Mouse (Mus musculus): ENCODE results near the gene Macrod1. TPM values are rescaled to one million over a fixed set of nuclear protein-coding genes. Genes with fewer than 3 reads are reported as not detected.

Gene Macrod1
- total RNA-seq, 2 experiments from 2014 or later = 16.4 to 22.0 TPM

DNA sequence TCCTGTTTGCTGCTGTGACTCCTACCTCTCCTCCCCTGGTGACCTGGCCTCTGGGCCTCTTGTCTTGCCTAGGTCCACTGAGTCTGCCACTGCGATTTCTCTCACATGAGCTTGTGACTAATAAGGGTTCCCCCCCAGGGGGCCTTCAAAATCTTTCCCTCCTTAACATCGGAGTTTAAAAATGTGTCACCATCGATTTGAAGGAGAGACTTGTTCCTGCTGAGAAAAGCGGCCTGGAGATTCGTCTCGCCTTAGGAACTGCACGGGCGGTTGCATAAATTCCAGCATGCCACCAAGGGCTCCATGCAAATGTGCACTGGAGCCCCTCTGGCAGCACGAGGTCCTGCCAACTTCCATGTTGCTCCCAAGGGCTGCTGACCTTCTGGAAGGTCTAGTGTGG is 21.1 kb downstream of the Macrod1 start:
- DNase-seq (ENCODE audit: extremely low spot score in 1 of 2, low spot score in 1 of 2) = no peak

- DNase-seq (ENCODE audit: extremely low spot score in 1 of 2, low spot score in 1 of 2) = no peak
Measured at GRCm38 (mm10) chr19:7078271-7078670, 21.7 kb downstream of the Macrod1 start.

GRCm38 (mm10) chr19:7081516-7082266 is 25.1 kb downstream of the Macrod1 start:
- DNase-seq (ENCODE audit: extremely low spot score in 1 of 2, low spot score in 1 of 2) = no peak

GRCm38 (mm10) chr19:7083035-7083794 is 26.6 kb downstream of the Macrod1 start:
- DNase-seq (ENCODE audit: extremely low spot score in 1 of 2, low spot score in 1 of 2) = no peak

DNA sequence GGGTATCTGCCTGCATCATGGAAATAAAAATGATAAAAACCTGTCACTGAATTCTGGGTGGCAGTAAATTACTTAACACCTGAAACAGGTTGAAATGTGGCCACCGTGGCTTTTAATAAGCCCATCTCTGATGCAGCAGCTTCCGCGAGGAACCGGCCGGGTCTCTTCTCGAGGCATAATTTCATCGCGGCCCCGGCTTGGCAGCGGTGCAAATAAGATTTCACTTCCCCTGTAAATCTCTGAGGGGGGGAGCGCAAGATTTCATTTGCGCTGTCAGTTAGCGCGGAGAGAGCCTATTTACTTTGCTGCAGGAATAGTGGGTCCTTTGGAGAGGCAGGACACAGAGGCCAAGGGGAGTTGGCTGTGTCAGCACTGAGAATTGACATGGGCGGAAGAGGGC is 28.1 kb downstream of the Macrod1 start:
- DNase-seq (ENCODE audit: extremely low spot score in 1 of 2, low spot score in 1 of 2) = no peak

- no peak for DNase-seq (ENCODE audit: extremely low spot score in 1 of 2, low spot score in 1 of 2)
Measured at GRCm38 (mm10) chr19:7088558-7088957, 31.9 kb downstream of the Macrod1 start.

DNA sequence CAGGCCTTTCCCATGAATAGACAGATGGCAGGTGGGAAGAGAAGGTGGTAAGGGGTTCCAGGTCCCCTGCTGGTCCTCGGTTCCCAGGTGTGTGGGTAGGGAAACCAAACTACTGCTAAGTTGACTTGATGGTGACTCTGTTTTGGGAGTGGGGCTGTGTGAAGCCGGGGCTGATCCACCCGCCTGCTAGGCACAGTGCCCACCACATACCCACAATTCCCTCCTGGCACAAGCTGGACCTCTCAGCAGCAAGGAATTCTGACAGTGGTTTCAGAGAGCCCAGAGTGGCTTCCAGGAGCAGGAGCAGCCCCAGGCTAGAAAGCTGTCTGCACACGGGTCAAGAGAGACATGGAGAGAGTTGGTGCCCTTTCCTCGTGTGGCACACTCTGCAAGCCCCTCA is 32.4 kb downstream of the Macrod1 start:
- no peak for DNase-seq (ENCODE audit: extremely low spot score in 1 of 2, low spot score in 1 of 2)

GRCm38 (mm10) chr19:7089842-7090251 is 33.2 kb downstream of the Macrod1 start:
- no peak for DNase-seq (ENCODE audit: extremely low spot score in 1 of 2, low spot score in 1 of 2)

DNA sequence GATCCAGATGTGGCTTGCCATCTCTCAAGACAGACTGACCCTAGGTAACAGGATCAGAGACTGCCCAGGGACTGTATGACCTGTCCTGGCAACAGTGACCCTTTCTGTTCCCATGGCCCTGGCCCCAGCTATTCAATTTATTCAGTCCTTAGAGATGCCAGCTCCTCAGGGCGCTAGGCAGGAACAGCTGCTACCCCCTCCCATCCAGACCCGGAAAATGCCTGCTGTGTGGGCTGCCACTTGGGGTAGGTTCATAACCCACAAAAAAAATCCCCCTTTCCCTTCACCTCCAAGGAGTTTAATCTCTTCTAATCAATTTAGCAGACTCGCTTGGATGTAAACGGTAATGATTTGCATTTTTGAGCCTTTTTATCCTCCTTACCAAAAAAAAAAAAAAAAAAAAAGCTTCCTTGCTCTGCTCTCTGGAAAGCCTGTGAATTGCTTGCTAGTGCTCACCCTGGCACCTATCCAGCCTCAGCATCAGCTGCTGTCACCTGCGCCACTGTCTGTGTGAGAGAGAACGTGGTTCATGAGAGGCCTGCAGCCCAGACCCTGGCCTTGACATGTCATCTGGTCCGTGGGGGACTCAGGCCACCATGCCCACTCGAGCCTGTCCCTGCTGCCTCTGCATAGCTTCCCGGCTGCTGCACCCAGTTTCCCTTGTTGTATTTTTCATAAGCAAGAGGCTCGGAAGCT is 33.9 kb downstream of the Macrod1 start:
- no peak for DNase-seq (ENCODE audit: extremely low spot score in 1 of 2, low spot score in 1 of 2)

DNA sequence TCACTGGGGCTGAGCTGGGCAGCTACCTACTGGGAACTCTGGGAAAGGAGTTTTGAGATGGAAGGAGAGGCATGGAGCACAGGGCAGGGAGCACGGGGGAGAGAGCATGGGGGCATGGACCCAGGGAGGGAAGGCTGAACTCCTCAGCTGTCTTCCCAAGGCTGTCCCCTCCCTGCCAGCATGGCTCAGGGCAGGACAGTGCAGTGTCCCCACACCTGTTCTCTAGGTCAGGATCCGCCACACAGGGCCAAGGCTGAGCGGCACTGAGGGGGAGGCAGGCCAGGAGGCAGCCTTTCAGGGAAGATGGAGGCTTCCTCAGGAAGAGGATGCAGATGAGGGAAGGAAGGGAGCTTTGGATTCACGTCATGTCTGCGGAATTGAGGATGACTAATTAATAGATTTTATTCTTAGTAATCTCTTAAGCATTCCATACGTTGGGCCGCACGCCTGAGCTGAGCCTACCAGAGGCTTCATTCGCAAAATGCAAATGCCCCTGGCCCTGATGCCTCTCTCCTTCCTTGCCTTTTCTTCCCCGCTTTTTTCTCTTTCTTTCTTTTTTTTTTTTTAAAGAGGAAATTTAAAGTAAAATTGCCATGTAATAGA is 34.9 kb downstream of the Macrod1 start:
- DNase-seq (ENCODE audit: extremely low spot score in 1 of 2, low spot score in 1 of 2) = no peak

GRCm38 (mm10) chr19:7092756-7093155 is 36.1 kb downstream of the Macrod1 start:
- DNase-seq (ENCODE audit: extremely low spot score in 1 of 2, low spot score in 1 of 2) = no peak

DNA sequence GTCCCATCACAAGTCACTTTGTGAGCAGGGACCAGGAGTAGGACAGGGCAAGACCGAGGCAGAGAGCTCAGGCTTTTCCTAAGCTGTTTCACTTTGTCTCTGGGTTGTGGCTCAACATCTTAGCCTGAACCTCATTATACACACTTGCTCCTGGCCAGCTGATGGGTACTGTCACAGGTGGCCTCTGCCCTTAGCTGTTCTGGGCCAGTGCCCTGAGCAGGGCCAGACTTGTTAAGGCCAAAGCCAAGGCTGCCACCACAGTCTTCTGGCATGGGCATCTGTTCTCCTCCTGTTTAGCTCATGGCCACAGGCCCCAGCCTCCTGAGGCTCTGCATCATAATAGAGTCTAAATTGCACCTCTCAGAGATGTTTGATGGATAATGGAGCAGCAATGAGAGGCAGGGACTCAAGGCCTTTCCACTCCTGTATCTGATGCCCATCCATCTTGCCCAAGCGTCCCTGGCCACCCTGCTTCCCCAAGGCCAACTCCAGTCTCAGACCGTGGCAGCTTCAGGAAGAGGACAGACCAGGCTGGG is 43.1 kb downstream of the Macrod1 start:
- no peak for DNase-seq (ENCODE audit: extremely low spot score in 1 of 2, low spot score in 1 of 2)

DNA sequence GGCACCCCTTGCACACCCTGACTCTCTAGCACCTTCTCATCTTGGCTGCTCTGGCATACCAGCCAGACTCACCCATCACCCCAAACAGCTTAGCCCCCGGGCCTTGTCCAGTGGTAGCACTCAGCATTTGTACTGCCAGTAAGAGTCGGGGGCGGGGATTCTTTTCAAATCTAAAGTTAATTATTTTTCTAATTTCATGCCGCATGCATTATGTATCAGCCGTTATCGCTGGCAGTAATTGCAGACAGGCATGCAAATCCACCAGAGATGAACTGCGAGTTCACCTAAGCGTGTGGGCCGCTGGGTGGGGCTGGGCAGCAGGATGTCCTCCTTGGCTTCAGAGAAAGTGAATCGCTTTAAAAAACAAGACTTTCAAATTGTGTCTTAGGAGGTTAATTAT is 45.4 kb downstream of the Macrod1 start:
- DNase-seq (ENCODE audit: extremely low spot score in 1 of 2, low spot score in 1 of 2) = no peak

DNA sequence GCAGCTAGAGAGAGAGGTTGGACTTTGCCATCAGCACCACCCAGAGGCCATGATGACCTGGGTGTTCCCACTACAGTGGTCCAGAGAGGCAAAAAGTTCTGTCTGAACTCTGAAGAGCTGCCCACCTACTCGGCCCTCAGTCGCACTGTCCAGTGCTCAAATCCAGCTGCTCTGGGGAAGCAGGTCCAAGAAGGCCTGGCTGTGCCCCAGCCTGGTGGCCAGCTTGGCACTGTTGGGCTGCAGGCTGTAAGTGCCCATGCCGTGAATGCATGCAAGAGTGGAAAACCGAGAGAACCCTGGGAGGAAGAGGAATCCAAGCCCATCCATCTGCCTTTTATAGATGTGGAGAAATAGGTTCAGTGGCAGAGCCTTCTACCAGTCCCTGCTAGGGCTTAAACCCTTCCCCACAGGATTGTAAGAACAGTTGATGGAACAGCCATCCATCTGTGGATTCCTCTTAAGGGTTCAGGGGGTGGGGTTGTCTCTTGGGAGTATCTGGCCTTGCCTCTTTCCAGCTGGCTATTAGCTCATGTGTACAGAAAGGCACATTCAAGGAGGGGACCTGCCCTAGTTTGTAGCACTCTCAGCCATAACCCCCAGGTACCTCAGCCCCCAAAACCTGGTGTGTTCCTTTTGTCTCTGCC is 46.9 kb downstream of the Macrod1 start:
- no peak for DNase-seq (ENCODE audit: extremely low spot score in 1 of 2, low spot score in 1 of 2)

DNA sequence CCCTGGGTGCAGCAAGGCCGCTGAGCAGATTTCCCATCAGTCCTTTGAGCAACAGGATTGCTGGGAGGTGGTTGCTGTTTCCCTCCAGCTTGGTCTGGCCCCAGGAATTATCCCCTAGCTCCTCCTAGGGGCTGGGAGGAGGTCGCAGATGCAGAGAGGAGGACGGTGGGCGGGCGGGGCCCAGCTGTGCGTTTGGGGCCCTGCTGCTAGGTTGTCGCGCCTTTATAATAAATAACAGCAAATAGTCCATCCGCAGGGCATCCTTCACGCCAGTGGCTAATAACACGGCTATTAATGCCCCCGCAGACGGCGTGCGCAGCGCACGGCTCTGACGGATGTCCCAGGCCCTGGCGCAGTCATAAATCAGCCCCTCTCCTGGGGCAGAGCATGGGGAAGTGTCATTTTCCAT is 47.4 kb downstream of the Macrod1 start:
- no peak for DNase-seq (ENCODE audit: extremely low spot score in 1 of 2, low spot score in 1 of 2)

DNA sequence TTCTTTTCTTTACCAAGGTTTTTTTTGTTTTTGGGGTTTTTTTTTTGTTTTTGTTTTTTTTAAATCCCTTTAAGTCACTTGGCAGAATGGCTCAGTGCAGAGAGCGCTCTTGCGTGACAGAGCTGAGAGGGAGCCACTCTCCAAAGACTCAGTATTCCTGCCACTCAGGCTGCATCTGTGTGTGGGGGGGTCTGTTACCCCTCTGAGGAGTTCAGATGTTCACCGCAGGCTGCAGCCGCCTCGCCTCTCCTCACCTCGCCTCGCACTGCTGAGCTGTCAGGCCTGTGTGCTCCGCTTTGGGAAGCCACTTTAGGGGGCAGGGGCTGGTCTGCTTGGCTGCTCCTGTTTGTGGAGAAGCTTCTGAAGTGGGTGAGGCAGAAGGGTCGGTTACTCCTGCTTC is 48.9 kb downstream of the Macrod1 start, which contains the start of gene Flrt1:
TSS of gene Flrt1 (minus strand) at position 186 of the 400 bp plus-strand sequence.
- no peak for DNase-seq (ENCODE audit: extremely low spot score in 1 of 2, low spot score in 1 of 2)

GRCm38 (mm10) chr19:7106566-7106965 is 50.0 kb downstream of the Macrod1 start:
- no peak for DNase-seq (ENCODE audit: extremely low spot score in 1 of 2, low spot score in 1 of 2)

GRCm38 (mm10) chr19:7107174-7107573 is 50.6 kb downstream of the Macrod1 start:
- no peak for DNase-seq (ENCODE audit: extremely low spot score in 1 of 2, low spot score in 1 of 2)

DNA sequence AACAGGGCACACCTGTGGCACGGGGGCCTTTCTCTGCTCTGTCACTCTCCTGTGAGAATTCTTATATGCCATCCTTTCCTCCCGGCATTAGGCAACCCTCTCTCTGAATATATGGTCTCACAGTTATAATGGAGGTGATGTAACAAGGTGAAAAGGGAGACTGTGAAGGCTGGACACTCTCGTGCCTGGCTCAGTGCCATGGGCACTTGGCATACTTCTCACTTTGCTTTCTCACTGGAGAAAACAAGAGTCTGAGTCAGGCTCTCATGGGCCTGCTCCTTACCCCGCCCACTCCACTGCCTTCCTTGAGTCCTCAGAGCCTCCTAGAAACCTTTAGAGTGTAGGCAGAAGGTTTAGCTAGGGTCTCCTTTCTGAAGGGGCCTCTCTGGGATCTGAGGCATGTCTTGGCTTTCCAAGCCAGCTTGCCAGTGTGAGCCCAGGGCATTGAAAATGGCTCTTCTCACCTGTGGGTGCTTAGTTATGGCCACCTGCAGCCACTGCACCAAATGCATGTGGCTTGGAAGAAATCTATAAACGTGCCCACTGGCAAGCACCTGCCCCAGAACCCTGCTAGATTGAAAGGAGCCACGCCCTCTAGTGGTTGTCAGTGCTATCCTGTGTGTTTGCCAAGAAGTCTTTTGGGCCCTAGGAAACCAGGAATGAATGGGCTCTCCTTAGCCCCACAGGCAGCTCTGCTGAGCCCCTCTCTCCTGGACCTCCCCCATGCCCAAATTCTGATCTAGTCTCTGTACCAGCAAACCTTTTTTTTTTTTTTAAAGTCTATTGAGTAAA is 51.7 kb downstream of the Macrod1 start:
- DNase-seq (ENCODE audit: extremely low spot score in 1 of 2, low spot score in 1 of 2) = no peak

Data from layer of hippocampus, postnatal 25 days (tissue).